Mouse (Mus musculus) testis, postnatal 14 days (tissue): ENCODE measurements around the gene Samd4b.
"Not testable (repeated sequence)": the region's sequence is repeated elsewhere in the genome, so short reads cannot be mapped to it uniquely, and the experiment has no call there.

Source experiments
- DNase-seq: peaks from one replicate; pipeline ENCODE4 v3.0.0; 2021; ENCODE audit warnings: low spot score

Samd4b gene

DNA sequence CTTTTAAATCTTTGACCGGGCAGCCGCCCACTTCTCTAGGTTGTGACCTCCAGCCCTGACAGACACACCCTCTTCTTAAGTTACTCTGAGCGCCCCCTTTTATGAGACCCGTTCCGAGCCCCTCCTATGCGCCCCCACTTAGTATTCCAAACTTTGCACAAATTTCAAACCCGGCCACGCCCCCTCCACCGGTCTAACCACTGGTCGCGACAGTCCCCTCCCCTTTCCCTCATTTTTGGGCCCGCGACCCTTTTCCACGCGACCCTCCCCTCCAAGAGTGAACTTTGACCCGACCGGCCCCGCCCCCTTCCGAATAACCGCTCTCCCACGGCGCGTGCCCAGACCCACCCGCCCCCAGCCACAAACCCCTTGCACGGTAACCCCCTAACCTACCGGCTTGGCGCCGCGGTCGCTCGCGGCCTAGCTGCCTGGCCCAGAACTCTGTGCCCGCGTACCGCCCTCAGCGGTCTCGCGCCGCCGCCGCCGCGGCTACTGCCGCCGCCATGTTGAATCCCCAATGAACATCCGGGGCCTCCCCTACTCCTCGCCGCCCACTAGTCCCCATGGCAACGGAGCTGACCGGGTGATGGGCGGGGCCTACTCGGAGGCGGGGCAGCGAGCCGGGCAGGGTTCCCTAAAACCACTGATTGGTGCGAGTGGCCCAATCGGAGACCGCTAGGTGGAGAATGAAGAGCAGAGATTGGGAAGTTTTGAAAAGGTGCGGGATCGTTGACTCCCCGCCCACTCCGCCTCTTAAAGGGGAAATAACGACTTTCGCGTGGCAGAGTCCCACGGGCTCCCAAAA is at the start of gene Samd4b, which contains the start of gene Pak4:
Gene Samd4b (minus strand): TSS at position 503 of the 805 bp plus-strand sequence.
Gene Pak4 (minus strand): TSS at position 544 of the 805 bp plus-strand sequence.
- DNase-seq, result peak; percentile 100

DNA sequence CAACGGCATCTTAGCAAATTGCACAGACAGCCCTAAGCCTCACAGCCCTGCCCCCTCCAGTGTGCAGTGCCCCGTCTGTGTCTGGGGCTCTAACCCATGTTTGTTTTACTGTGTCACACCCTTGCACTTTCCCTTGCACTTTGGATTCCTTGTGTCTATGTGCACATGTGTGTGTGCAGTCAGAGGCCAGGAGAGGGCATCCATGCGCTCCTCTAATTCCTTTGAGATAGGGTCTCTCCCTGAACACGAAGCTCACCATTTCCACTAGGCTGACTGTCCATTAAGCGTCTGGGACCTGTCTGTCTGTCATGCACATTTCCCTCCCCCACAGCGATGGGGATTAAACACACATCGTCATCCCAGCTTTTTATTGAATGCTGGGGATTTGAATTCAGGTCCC is 49.1 kb upstream of the Samd4b start:
- DNase-seq, result no peak

DNA sequence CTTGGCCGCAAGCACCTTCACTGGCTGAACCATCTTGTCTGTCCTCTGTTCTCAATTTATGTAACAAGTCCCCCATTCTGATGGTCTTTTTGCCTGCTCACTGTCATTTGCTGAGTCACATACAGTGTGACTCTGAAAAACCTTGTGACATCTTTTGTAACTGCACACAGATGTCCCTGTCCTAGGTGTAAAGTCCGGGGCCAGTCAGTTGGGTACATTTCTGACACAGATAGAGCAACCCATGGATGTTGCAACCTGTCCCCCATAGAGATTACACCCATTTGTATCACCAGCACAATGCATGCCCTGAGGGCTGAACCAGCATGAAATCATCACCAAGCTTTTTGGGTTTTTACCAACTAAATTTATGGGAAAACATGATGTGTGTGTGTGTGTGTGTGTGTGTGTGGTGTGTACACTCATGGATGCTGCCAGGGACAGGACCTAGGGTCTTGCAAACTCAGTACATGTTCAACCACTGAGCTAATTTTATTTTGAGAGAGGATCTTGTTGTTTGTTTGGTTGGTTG is 48.1 kb upstream of the Samd4b start:
- DNase-seq, result no peak

DNA sequence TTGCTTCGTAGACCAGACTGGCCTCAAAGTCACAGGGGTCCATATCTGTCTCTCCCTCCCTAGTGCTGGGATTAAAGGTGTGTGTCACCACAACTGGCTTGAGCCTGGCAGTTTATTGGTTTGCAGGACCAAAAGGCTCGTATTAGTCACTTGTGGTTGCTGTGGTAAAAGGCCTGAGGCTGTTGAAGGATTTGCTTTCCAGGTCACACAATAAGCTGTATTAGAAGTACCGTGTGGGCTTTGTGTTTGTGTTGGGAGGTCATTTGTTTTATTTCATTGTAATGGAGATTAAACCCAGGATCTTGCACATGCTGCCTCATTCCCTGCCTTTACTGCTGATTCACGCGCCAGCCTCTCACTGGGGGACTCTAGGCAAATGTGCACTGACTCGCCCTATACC is 47.4 kb upstream of the Samd4b start:
- DNase-seq, result no peak

DNA sequence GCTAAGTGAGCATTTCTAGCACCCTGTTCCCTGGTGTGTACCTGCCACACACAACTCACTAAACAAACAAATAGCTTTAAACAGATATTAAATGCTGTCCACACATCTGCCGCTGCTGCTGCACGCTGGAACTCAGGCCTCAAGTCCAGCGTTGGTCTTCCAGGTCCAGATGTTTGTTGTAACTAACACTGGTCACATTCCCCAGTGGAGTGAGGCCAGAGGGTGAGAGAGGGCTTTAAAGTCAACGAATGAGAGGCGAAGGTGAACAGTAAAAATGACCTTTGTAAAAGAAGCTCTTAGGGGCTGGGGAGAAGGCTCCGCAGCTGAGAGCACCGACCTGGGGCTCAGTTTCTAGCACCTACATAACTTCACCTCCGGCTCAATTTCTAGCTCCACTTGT is 43.6 kb upstream of the Samd4b start:
- DNase-seq, result no peak

DNA sequence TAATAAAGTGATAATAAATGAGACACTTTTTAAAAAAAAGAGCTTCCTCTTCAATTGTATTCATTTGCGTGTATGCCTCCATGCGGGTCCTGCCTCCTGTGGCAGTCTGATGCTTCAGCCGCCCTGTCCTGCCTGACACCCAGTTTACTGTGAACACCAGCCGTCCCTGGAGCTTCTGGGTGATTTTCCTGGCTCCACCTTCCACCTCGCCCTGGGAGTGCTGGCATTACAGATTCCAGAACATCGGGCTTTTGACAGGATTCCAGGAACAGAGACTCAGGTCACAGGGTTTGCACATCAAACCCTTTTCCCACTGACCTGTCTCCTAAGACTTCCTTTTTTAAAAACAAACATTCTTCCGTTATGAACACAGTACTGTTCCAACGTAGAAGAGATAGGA is 39.6 kb upstream of the Samd4b start:
- peak; percentile 29 for DNase-seq

DNA sequence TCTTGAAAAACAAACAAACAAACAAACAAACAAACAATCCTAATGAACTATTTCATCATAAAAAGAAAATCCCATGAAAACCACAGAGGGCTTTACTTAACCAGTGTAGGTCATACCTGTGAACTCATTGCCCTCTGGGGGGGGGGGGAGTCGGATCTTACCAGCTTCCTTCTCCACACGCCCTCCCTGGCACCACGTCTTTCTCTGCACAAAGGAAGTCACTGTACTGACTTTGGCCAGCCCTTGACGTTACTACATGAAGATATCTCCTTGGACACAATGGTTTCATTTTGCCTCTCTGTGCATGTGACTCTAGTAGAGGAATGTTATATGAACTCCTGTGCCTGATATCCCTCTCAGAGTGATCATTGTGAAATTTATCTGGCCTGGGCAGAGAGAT is 36.2 kb upstream of the Samd4b start:
- peak; percentile 76 for DNase-seq

DNA sequence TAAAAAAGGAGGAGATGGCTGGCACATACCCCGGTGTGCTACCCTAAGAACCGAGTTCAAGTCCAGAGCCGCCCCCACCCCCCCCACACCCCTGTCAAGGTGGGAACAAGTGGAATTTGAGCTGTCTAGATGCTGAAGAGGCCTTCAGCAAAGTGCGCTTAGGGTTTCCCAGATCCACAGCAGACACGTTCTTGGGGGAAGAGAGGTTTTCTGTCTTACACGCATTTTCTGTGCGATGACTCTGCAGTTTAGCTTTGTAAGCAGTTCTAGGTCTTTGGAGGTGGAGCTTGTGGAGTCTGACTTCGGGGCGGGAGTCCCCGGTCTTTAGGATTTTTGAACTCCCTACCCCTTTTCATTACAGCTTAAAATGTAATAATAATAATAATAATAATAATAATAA is 33.1 kb upstream of the Samd4b start, which contains the start of gene Acp7:
Gene Acp7 (minus strand): TSS at position 260 of the 400 bp plus-strand sequence.
- DNase-seq, result no peak

DNA sequence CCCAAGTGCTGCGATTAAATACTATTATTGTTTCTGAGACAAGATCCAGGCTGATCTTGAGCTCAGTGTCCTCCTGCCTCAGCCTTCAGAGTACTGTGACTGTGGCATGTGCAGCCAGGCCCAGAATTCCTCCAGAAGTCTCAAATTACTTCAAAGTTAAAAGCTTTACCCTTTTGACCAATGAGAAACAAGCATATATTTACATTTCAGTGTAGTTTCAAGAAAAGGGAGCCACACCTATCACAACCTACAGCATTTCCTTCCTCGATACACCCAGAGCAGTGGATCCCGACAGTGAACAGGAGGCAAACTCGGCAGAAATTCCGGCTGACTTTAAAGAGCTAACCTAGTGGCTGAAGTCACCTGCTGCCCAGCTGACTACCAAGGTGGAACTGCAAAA is 26.8 kb upstream of the Samd4b start:
- DNase-seq, result no peak

DNA sequence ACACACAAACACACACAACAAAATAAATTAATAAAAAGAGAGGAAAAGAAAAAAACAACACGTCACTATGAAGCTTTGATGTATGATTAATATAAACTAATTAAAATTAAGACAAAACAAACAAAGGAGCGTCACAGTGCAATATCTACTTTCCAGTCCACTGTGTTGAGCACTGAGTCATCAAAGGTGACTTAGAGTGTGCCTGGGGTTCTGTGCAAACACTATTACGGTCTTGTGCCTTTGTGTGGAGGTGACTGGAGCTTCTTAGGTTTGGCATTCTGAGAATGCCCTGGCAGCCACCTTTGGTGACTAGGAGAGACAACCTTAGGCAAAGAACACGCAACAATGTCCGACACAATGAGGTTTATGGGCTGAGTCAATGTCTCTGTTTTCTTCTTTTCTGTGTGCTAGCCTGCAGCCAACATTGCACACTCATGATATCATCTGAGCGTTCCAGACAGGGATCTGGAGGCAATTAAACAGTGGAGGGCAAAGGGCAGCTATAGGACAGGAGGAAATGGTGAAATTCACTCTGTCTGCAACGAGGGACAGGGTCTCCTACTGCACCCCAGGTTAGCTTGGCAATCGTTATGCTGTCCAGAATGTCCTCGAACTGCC is 21.3 kb upstream of the Samd4b start:
- DNase-seq, result no peak

DNA sequence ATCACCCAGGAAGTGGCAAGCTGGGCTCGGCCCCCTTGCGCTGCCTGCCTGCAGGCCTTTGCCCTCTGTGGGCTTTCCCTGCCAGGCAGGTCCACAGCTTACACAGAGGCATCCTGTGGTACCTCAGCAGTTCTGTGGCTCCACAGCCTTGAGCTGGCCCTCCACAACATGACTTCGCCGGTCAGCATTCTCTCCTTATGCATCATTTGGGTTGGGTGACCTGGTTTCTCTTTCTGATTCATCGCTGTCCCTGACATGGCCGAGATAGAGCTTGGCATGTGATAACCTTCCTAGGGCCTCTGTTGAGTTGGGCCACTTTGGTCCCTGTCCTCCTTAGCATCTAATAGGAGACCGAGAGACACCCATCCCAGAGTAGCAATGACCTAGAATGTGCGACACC is 8.0 kb upstream of the Samd4b start:
- DNase-seq, result no peak

DNA sequence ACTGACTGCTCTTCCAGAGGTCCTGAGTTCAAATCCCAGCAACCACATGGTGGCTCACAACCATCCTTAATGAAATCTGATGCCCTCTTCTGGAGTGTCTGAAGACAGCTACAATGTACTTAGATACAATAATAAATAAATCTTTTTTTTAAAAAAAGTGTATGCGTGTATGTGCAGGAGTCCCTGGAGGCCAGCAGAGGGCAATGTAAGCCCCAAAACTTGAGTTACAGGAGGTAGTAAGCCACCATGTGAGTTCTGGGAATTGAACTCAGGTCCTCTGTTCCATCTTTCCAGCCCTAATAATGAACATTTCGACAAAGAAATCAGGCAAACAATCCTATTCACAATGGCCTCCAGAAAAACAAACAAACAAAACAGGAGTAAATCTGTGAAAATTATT is 5.8 kb upstream of the Samd4b start:
- not testable (repeated sequence) for DNase-seq

DNA sequence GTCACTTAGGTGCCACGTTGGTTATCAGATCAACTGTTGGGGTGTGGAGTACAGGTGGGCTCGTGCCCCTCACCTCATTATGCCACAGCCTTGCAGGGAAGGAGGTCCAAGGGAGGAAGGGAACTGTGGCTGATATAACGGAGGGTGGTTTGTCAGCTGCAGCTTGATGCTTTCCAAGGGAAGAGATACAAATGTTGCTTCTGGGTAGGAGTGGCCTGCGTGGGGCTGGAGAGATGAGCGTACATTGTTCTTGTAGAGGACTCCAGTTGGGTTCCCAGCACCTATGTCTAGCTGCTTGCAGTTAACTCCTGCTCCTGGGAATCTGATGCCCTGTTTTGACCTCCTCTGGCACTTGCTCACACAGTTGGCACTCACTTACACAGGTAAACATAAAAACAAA is 5.2 kb upstream of the Samd4b start:
- peak; percentile 80 for DNase-seq

DNA sequence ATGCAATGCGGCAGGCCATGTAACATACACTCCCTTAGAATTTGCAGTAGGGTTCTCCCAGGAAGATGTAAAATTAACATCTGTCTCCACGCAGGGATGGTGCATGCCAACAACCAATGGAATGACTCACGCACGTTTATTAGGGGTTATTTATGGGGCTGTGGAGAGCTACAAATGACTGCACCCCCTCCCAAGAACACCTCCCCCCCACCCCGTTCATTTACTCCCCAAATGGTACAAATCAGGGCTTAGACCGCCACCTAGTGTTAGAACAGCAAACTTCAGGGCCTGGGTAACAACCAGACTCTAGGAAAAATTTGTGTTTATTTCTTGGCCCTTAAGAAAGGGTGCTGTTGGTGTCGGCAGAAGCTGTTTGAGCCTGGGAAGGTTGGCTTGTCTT is 3.7 kb upstream of the Samd4b start:
- DNase-seq, result no peak

DNA sequence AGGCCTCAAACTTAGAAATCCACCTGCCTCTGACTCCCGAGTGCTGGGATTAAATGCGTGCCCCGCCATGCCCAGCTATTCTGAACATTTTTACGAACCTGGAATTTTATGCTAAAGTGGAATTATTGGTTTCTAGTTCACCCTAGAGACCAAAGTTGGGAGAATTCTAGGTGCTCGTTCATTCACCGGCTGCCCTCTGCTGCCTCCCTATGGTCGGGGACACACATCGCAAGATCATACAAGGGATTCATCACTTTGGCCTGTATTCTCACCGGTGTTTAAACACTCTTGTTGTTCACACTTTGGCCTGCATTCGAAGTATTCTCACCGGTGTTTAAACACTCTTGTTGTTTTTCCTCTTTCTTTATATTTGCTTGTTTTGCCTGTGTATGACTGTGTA is 3.1 kb upstream of the Samd4b start:
- DNase-seq, result no peak

DNA sequence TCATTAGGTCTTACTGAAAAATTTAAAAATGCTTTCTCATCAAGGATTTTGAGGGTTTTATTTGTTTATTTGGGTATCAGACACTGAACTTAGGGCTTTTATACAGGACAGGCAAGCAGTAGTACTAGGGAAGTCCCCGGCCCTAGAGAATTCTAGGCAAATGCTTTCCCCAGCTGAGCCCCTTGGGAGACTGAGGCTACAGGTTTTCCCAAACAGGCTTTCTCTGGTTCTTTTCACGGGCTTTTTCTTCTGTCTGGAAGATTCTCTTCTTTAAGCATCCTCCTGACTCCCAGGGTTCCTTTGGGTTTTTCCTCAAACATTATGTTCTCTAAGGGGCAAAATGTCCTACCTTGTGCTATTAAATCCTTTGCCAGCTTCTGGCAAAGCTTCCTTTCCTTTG is 1.0 kb upstream of the Samd4b start:
- DNase-seq, result no peak

DNA sequence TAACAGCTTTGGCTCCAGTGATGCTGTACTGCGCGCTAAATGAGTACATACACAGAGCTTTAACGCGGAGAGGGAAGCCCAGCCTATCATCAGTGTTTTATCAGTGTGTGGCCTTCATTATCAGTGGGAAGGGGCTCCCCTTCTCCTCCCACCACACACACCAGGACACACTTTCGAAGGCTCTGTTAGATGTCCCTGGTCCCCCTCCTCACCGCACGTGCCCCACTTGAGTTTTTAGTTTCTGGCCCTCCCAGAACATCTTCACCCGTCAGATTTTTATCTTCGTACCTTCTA is 720 bp downstream of the Samd4b start:
- DNase-seq, result no peak

DNA sequence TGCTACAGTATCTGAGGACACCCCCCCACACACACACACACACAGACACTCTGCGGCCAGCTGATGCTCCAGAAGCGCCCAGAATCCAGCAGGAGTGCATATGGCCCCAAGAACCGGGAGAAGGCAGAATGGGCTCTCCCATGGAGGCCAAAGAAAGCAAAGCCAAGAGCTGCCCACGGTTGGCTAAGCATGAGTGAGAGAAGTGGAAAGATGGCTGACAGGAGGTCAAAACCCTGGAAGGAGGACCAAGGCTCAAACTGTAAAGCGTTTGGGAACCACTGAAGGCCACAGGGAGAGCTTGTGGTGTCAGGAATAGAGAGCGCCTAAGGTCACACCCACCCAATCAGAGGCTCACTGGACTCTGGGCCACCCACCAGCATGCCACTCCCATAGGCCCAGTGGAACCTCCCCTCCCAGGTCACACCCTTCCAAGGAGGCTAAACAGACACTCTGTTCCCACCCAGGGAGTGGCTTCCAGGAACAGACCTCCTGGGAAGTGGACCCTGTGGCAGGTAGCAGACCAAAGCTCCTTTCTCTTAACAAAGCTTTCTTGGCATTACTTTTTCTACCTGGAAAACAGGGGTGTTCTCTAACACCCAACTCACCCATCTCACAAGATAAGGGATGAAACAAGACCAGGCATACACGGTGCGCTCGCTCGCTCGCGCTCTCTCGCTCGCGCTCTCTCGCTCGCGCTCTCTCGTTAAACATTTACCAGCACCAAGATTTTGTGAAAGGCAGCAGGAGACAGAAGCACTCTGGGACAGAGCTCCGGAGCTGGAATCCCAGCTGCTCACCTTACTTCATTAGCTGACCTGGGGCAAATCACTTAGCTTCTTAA is 1.3 kb downstream of the Samd4b start:
- DNase-seq, result peak; percentile 71

DNA sequence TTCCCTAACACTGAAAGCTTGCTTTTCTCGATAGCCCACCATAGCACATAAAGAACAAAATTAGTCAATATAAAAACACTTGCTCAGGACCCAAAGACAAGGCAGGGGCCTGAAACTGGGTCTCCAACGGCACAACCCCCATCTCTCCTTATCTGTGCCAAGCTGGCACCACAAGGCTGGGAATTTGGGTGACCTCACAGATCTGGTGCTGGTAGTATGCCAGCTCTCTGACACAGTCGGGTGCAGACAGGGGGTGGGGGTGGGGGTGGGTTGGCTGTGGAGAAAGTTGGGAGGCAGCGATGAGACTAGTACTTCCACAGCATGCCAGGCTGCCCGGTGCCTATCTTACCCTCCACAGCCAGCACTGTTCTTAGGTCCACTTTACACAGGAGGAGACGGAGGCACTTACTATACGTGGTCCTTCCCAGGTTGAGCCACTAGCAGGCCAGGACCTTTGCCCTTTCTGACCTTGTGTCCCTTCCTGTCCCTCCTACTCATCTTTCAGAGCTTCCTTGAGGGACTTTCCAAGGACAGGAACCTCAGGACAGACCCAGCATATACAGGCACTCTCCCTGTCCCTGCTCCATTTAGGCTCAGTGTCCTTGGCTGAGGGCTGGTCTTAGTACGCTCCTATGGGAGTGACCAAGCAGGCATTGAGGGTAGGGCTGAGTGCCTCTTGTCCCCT is 2.1 kb downstream of the Samd4b start:
- DNase-seq, result no peak

DNA sequence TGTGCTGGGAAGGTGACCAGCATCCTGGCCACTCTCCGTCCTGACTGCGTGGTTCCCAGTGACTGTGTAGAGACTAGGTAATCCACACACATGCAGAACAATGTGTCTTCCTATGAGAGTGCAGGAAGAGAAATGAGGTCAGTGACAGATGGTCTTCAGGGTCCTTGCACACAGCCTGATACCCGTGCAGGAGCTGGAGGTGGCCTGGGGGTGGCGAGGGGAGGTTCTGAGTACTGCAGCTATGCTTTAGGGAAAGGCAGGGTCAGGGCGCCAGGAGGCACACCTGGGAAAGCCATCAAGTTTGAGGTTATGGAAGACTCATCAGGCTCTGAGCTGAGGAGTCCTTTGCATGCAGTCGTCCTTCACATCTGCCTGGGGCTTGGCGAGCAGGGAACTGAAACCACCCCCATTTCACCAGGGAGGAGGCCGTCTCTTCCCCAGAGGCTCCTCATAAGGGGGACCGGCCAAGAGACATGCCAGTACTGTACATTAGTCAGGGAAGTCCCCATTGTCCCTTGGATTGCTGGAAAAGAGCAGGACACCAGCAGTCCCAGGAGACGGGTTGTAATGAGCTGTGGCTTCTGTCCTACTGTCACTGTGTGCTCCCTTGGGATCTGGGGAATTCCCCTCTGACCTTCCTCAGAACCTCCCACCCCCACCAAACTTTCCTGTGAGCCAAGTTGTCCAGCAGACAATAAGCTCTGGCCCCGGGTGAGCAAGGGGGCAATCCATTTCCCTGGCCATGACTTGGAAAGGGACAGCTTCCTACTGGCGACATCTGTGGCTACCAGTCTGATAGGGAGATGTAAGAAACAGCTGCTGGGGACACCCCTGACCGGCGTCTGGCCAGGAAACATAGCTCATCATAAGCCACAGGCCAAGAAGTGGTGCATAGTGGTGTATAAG is 4.5 kb downstream of the Samd4b start:
- no peak for DNase-seq

DNA sequence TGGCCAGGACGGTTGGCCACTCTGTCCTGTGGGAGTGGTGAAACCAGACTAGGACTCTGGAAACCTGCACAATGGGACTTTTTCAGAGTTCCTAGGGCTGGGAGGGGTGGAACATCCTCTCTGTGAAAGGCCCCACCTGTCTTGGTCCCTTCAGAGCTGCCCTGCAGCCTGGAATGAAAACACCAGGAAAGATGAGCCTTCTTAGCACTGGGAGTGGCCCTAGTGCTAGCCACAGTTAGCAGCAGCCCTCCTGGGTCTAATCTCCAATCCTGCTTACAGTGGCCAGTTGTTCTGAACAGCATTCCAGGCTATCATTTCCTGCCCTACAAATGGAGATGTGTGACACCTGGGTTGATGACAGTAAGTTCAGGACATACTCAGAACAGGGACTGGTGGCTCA is 6.1 kb downstream of the Samd4b start:
- no peak for DNase-seq
